Mouse (Mus musculus): ENCODE measurements around the gene Trmt10c. TPM values are rescaled to one million over a fixed set of nuclear protein-coding genes. Genes with fewer than 3 reads are reported as not detected.

The Trmt10c gene
- 20.9 and 21.8 TPM in 2 replicates for polyA plus RNA-seq (2014; fragmentation: Nextera tagmentation; extraction: Ambion mirVana)

DNA sequence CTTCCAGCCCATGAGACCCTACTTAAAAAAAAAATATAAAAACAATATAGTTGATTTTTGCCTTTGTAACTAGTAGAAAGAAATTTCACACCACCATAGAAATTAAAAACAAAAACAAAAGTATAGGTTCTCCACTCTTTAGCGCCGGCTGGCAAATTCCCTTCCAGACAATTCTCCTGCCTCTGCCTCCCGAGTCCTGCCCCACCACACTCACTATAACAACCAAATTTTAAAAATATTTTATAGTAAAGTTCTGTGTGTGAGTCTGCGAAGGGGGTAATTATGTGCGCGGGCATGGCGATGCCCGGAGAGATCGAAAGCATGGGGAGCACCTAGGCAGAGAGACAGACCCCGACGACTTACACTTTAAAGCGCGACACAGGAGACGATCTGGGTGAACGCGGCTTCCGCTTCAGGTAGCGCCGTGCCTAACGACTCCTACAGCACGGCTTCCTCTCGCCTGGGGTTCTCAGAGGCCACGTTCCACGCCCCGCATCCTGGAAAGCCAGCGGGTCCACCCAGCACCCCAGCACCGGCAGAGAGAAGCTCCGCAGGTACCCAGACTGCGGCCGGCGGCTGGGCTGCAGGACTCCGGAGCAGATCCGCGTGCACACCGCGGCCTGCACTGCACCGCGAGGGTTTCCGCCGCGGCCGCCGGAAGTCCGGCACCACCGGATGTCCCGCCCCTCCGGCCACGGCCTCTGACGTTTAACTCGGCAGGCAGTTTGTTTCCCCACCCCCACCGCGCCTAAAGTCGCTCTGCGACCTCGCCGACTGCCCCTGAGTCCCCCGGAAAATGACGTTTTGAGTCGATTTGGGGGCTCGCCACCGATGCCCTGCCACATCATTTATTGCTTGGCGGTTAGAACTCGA is at the start of gene Trmt10c:
Gene Trmt10c, minus strand, starts transcription at position 682 of the 873 bp plus-strand sequence.
- H3K4me2 ChIP-seq (replicated peaks) = peak within 1 kb of the TSS; percentile 72
- no peaks in the 10 kb centered on the region for H3K27me3 ChIP-seq (ENCODE audit: control insufficient read depth, insufficient read depth, low read length)
- peaks cover 28% of the 10 kb centered on the region for H3K36me3 ChIP-seq (replicated peaks; ENCODE audit: control insufficient read depth, insufficient read depth)
- peak; percentile 100 for ATAC-seq (ENCODE audit: low FRiP score)
- peak within 1 kb of the TSS; percentile 89 for H3K27ac ChIP-seq
- WGBS = under 1% methylated on average over 63 of the region's 63 CpGs
- H3K9ac ChIP-seq = peak within 1 kb of the TSS; percentile 76
- DNase-seq (ENCODE audit: low spot score) = peak; percentile 94
- no peaks in the 10 kb centered on the region for H3K9me3 ChIP-seq (ENCODE audit: control insufficient read depth, low read length)
- H3K4me1 ChIP-seq (replicated peaks; ENCODE audit: control insufficient read depth, insufficient read depth, low read length) = peaks cover 18% of the 10 kb centered on the region
- H3K4me3 ChIP-seq (replicated peaks; ENCODE audit: low read length) = peak within 1 kb of the TSS; percentile 76

DNA sequence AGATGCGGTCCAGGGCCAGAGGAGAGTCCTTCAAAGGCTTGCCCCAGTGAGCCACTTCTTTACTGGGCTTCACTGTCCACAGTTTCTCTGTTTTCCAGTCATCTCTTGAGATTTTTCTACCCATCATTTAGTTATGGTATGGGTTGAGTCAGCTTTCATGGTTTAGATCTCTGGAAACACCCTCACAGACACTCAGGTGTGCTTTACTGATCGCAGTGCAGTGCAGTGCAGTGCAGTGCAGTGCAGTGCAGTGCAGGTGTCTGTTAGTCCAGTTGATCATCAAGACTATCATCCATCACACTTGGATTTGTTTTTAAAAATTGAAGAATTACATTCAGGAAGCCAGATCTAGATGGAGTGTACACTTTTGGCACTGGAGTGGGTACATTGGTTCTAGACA is 48.7 kb upstream of the Trmt10c start:
- Histone ChIP-seq H3K27me3 (ENCODE audit: control insufficient read depth, insufficient read depth, low read length) (no peaks in the 10 kb centered on the region), H3K4me1 (replicated peaks; ENCODE audit: control insufficient read depth, insufficient read depth, low read length) (no peaks in the 10 kb centered on the region), H3K9me3 (ENCODE audit: control insufficient read depth, low read length) (no peaks in the 10 kb centered on the region), H3K9ac (no peak overlapping the region), H3K27ac (no peak overlapping the region), H3K4me2 (replicated peaks) (no peak overlapping the region), H3K4me3 (replicated peaks; ENCODE audit: low read length) (no peak overlapping the region), H3K36me3 (replicated peaks; ENCODE audit: control insufficient read depth, insufficient read depth) (peaks cover 37% of the 10 kb centered on the region)
- ATAC-seq (ENCODE audit: low FRiP score) (no peak), DNase-seq (ENCODE audit: low spot score) (no peak)
- 97% methylated on average over 2 of the region's 2 CpGs for WGBS

DNA sequence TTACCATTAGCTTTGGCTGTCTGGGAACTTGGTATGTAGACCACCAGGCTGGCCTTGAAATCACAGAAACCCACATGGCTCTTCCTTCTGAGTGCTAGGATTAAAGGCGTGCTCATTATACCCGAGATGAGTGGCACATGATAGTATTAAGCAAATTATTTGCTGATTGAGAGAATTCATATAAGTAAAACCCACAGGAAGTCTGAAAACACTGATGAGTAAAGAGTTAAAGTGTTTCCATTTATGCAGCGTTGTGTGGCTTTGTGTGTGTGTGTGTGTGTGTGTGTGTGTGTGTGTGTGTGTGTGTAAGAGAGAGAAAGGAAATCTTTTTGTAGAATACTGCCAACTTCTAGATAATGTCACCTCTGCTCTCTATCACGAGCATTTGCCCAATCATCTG is 44.1 kb upstream of the Trmt10c start:
- peaks cover 19% of the 10 kb centered on the region for H3K36me3 ChIP-seq (replicated peaks; ENCODE audit: control insufficient read depth, insufficient read depth)
- no peaks in the 10 kb centered on the region for H3K9me3 ChIP-seq (ENCODE audit: control insufficient read depth, low read length)
- no peaks in the 10 kb centered on the region for H3K27me3 ChIP-seq (ENCODE audit: control insufficient read depth, insufficient read depth, low read length)
- no peak overlapping the region for H3K4me2 ChIP-seq (replicated peaks)
- DNase-seq (ENCODE audit: low spot score) = no peak
- no peak overlapping the region for H3K9ac ChIP-seq
- H3K4me3 ChIP-seq (replicated peaks; ENCODE audit: low read length) = no peak overlapping the region
- WGBS = 91% methylated on average over 4 of the region's 4 CpGs
- no peak for ATAC-seq (ENCODE audit: low FRiP score)
- H3K27ac ChIP-seq = no peak overlapping the region
- H3K4me1 ChIP-seq (replicated peaks; ENCODE audit: control insufficient read depth, insufficient read depth, low read length) = peaks cover 8% of the 10 kb centered on the region

DNA sequence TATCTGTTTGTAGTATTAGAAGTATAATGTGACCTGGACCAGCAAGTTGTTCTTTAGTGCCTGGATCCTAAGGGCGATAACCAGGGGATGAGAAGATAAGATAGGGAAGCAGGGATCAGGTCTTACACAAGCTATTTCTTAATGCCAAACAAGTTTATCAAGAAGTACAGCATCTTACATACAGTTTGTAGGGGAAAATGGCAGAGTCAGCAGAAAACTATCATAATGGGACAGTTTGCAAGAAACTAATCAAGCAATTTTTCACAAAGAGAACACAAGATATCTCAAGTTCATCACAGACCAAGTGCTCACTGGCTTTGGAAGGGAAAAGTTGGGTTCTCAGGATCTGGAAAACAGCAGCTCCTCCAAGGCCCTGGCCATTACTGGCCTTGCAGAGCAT is 41.8 kb upstream of the Trmt10c start:
- Histone ChIP-seq H3K27me3 (ENCODE audit: control insufficient read depth, insufficient read depth, low read length) (no peaks in the 10 kb centered on the region), H3K9ac (no peak overlapping the region), H3K9me3 (ENCODE audit: control insufficient read depth, low read length) (no peaks in the 10 kb centered on the region), H3K4me3 (replicated peaks; ENCODE audit: low read length) (no peak overlapping the region), H3K36me3 (replicated peaks; ENCODE audit: control insufficient read depth, insufficient read depth) (peaks cover 1% of the 10 kb centered on the region), H3K4me2 (replicated peaks) (no peak overlapping the region), H3K27ac (no peak overlapping the region), H3K4me1 (replicated peaks; ENCODE audit: control insufficient read depth, insufficient read depth, low read length) (peaks cover 12% of the 10 kb centered on the region)
- no peak for DNase-seq (ENCODE audit: low spot score)
- WGBS = 97% methylated on average over 1 of the region's 1 CpGs
- no peak for ATAC-seq (ENCODE audit: low FRiP score)

DNA sequence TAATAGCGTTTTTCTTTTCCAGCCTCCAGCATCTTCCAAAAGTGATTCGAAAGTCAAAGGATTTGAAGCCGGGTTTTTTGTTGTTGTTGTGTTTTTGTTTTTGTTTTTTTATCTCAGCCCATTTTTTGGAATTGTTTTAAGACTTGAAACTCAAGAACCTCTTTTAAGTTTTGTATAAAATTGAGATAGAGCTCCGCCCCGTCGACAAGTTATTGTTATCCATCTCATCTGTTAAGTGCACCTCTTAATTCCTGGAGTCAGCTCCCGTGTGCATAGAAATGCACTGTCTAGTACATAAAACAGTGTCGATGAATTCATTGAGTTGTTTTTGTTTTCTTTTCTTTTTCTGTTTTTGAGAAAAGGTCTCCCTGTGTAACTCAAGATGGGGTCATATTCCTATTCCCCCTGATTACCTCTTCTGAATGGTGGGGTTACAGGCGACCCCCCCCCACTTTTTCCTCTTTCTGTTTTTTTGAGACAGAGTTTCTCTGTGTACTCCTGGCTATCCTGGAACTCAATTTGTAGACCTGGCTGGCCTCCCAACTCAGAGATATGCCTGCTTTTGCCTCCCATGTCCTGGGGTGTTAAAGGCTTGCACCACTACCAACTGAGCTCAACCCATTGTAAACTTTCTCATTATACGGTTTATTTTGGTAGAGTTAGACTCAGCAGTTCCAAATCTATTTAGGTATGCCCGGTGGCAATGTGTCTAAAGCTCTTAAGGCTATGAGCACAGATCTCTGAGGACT is 38.7 kb upstream of the Trmt10c start:
- no peak for DNase-seq (ENCODE audit: low spot score)
- no peaks in the 10 kb centered on the region for H3K9me3 ChIP-seq (ENCODE audit: control insufficient read depth, low read length)
- H3K27me3 ChIP-seq (ENCODE audit: control insufficient read depth, insufficient read depth, low read length) = no peaks in the 10 kb centered on the region
- H3K4me1 ChIP-seq (replicated peaks; ENCODE audit: control insufficient read depth, insufficient read depth, low read length) = peaks cover 12% of the 10 kb centered on the region
- 7% methylated on average over 11 of the region's 11 CpGs for WGBS
- peak overlapping the region; percentile 94 for H3K27ac ChIP-seq
- ATAC-seq (ENCODE audit: low FRiP score) = no peak
- H3K36me3 ChIP-seq (replicated peaks; ENCODE audit: control insufficient read depth, insufficient read depth) = no peaks in the 10 kb centered on the region; the same call in 1 of the 2 replicates
- H3K4me3 ChIP-seq (replicated peaks; ENCODE audit: low read length) = peak overlapping the region; percentile 85
- H3K9ac ChIP-seq = peak overlapping the region; percentile 84
- peak overlapping the region; percentile 72 for H3K4me2 ChIP-seq (replicated peaks)

DNA sequence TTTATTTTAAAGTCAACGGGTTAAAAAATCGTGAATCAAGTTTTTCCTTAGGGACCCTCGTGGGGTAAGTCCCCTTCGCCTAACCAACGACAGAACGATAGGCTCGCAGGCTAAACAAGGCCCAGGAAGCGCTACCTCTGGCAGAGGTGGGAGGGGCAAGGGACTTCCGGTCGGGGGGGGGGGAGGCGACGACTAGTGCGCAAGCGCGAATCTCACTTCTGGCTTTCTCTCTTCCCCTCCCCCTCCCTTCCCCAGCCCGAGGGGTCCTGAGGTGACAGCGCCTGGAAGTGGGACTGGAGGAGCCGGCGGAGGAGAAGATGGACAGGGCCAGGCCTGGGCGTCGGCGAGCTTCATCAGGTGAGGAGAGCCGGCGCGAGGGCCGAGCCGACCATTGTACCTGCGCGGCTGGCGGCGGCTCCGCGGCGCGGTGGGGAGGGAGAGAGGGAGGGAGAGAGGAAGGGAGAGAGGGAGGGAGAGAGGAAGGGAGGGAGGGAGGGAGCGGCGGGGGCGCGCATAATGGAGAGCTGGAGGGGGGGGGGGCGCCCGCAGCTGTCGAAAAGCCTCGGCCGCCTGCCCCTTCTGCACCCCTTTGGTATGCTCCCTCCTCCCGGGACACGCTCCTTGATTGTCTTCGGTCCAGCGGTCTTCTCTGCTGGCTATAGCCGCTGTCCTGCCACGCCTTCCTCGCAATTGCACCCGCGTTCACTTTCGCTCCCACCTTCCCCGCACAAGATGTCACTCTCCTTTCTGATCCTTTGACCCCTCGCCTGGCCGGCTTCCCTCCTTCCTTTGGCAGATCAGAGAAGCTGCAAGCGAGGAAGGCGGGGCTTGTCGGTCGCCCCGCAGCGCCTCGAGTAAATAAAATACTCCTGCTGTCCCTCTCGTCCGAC is 37.8 kb upstream of the Trmt10c start:
- DNase-seq (ENCODE audit: low spot score) (peak; percentile 93), ATAC-seq (ENCODE audit: low FRiP score) (peak; percentile 94)
- no peaks in the 10 kb centered on the region for H3K36me3 ChIP-seq (replicated peaks; ENCODE audit: control insufficient read depth, insufficient read depth)
- peak overlapping the region; percentile 85 for H3K4me3 ChIP-seq (replicated peaks; ENCODE audit: low read length)
- H3K9me3 ChIP-seq (ENCODE audit: control insufficient read depth, low read length) = no peaks in the 10 kb centered on the region
- no peaks in the 10 kb centered on the region for H3K27me3 ChIP-seq (ENCODE audit: control insufficient read depth, insufficient read depth, low read length)
- peak overlapping the region; percentile 72 for H3K4me2 ChIP-seq (replicated peaks)
- under 1% methylated on average over 54 of the region's 66 CpGs for whole genome bisulfite sequencing
- H3K4me1 ChIP-seq (replicated peaks; ENCODE audit: control insufficient read depth, insufficient read depth, low read length) = peaks cover 12% of the 10 kb centered on the region
- H3K9ac ChIP-seq = peak overlapping the region; percentile 84
- peak overlapping the region; percentile 94 for H3K27ac ChIP-seq

DNA sequence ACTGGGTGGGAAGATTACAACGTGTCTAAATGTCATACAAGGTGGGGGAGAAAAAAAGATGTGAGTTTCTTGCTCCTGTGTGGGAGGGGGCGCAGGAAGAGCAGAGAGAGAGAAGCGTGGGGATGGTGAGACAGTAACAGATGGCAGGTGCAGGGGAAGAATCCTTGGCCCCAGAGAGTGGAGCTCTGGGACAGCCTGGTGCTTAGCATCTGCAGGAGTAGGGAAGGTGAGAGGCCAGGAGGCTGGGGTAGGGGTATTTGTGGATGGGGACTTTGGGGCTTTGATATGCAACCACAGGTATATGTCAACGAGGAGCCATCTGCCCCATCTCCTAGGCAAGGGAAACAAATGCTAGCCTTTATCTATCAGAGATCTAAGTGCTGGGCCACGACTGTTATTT is 36.9 kb upstream of the Trmt10c start:
- H3K4me1 ChIP-seq (replicated peaks; ENCODE audit: control insufficient read depth, insufficient read depth, low read length) = peaks cover 12% of the 10 kb centered on the region
- no peaks in the 10 kb centered on the region for H3K9me3 ChIP-seq (ENCODE audit: control insufficient read depth, low read length)
- no peaks in the 10 kb centered on the region for H3K36me3 ChIP-seq (replicated peaks; ENCODE audit: control insufficient read depth, insufficient read depth)
- WGBS = 84% methylated on average over 5 of the region's 5 CpGs
- no peaks in the 10 kb centered on the region for H3K27me3 ChIP-seq (ENCODE audit: control insufficient read depth, insufficient read depth, low read length)
- H3K27ac ChIP-seq = 0 out of 2 replicates have a peak overlapping the region, but pooled peaks have one; percentile 94
- no peak for DNase-seq (ENCODE audit: low spot score)
- H3K4me2 ChIP-seq (replicated peaks) = peak overlapping the region; percentile 72
- no peak overlapping the region for H3K4me3 ChIP-seq (replicated peaks; ENCODE audit: low read length)
- ATAC-seq (ENCODE audit: low FRiP score) = no peak
- peak overlapping the region; percentile 84; the same call in 1 of the 2 replicates for H3K9ac ChIP-seq

DNA sequence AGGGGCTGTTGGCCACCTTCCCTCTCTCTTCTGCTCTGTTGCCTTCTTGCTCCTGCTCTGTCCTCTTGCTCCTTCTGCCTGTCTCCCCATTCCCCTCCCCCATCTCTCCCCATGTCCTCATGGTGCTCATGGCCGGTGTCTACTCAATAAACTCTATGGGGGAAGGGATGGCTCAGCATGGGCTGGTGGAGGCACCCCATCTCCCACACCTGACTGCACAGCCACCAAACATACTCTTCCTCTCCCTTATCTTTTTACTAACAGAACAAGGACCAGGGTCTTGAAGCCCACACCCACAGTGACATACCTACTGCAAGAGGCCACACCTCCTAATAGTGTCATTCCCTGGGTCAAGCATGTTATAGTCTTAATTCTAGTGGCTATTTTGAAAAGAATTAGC is 36.5 kb upstream of the Trmt10c start:
- Histone ChIP-seq H3K4me2 (replicated peaks) (no peak overlapping the region), H3K36me3 (replicated peaks; ENCODE audit: control insufficient read depth, insufficient read depth) (no peaks in the 10 kb centered on the region), H3K27ac (no peak overlapping the region), H3K9me3 (ENCODE audit: control insufficient read depth, low read length) (no peaks in the 10 kb centered on the region), H3K27me3 (ENCODE audit: control insufficient read depth, insufficient read depth, low read length) (no peaks in the 10 kb centered on the region), H3K4me1 (replicated peaks; ENCODE audit: control insufficient read depth, insufficient read depth, low read length) (peaks cover 12% of the 10 kb centered on the region), H3K9ac (no peak overlapping the region), H3K4me3 (replicated peaks; ENCODE audit: low read length) (no peak overlapping the region)
- ATAC-seq (ENCODE audit: low FRiP score) (no peak), DNase-seq (ENCODE audit: low spot score) (peak; percentile 10)
- WGBS = 95% methylated on average over 1 of the region's 1 CpGs
